Mouse (Mus musculus) bone marrow, adult 2 months (tissue): ENCODE data around the gene Hist1h1a. TPM values are rescaled to one million over a fixed set of nuclear protein-coding genes. Genes with fewer than 3 reads are reported as not detected.
"Not testable (repeated sequence)": the region's sequence is repeated elsewhere in the genome, so short reads cannot be mapped to it uniquely, and the experiment has no call there.

Experiments
- H3K27ac ChIP-seq: fragments of 200-500 bp; 2 replicates; pipeline ENCODE4 v1.5.1; 2012; ENCODE audit warnings: low read depth, mild to moderate bottlenecking, control low read depth, inconsistent platforms, low read length; ENCODE audit not compliant: control insufficient read depth, poor library complexity, insufficient read depth
- H3K4me1 ChIP-seq: fragments of 200-500 bp; 2 replicates; pipeline ENCODE4 v1.6.1; 2011; ENCODE audit warnings: low read length; ENCODE audit not compliant: control insufficient read depth, insufficient read depth
- H3K4me3 ChIP-seq: fragments of 200-500 bp; replicated peaks from 2 replicates; pipeline ENCODE3; 2011; ENCODE audit warnings: mild to moderate bottlenecking, low read depth, low read length, control low read depth; ENCODE audit not compliant: control insufficient read depth
- CTCF ChIP-seq: fragments of 200-500 bp; IDR thresholded peaks from 2 replicates; pipeline ENCODE4 v1.5.1; 2011; ENCODE audit warnings: low read length, control low read depth; ENCODE audit not compliant: control insufficient read depth, insufficient read depth
- POLR2A ChIP-seq: fragments of 200-500 bp; IDR thresholded peaks from 2 replicates; pipeline ENCODE4 v1.6.1; 2011; ENCODE audit warnings: low read depth, mild to moderate bottlenecking, control low read depth, low read length, borderline replicate concordance; ENCODE audit not compliant: control insufficient read depth
- WGBS: fragments of 180-500 bp; shearing (Covaris S2); methylation state at CpG from one replicate; pipeline ENCODE4 v1.1.7; 2018; 5-methylcytosine and 5-hydroxymethylcytosine counted together
- polyA plus RNA-seq: library from polyadenylated mRNA; stranded (reverse); fragments of >200 nt; gene quantifications from 2 replicates; pipeline ENCODE4 v1.2.4, GENCODE M21; 2011; ENCODE audit warnings: low replicate concordance; ENCODE audit not compliant: missing spikeins, insufficient read depth, insufficient read length

Gene Hist1h1a
- polyA plus RNA-seq = 38.3 and 41.6 TPM in 2 replicates

DNA sequence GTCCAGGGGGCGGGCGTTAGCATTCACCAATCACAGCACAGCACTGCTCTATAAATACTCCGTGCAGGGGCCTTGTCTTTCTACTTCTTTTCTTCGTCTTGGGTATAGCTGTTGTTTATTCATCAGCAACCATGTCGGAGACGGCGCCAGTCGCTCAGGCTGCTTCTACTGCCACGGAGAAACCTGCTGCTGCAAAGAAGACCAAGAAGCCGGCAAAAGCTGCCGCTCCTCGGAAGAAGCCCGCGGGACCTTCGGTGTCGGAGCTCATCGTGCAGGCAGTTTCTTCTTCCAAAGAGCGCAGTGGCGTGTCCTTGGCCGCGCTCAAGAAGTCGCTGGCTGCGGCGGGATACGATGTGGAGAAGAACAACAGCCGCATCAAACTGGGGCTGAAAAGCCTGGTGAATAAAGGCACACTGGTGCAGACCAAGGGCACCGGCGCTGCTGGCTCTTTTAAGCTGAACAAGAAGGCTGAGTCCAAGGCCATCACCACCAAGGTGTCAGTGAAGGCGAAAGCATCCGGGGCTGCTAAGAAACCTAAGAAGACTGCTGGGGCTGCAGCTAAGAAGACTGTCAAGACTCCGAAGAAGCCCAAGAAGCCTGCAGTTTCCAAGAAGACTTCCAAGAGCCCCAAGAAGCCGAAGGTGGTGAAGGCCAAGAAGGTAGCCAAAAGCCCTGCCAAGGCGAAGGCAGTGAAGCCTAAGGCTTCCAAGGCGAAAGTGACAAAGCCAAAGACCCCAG lies at the start of gene Hist1h1a:
Gene Hist1h1a (plus strand): TSS at position 81 of the 738 bp plus-strand sequence.
- 3% methylated on average over 34 of the region's 34 CpGs for WGBS
- H3K4me1 ChIP-seq = peaks cover under 1% of the 10 kb centered on the region; the same call in 1 of the 2 replicates
- TF ChIP-seq POLR2A (peak; percentile 84), CTCF (no peak)
- H3K27ac ChIP-seq = peak within 1 kb of the TSS; percentile 94
- H3K4me3 ChIP-seq = peak within 1 kb of the TSS; percentile 71

DNA sequence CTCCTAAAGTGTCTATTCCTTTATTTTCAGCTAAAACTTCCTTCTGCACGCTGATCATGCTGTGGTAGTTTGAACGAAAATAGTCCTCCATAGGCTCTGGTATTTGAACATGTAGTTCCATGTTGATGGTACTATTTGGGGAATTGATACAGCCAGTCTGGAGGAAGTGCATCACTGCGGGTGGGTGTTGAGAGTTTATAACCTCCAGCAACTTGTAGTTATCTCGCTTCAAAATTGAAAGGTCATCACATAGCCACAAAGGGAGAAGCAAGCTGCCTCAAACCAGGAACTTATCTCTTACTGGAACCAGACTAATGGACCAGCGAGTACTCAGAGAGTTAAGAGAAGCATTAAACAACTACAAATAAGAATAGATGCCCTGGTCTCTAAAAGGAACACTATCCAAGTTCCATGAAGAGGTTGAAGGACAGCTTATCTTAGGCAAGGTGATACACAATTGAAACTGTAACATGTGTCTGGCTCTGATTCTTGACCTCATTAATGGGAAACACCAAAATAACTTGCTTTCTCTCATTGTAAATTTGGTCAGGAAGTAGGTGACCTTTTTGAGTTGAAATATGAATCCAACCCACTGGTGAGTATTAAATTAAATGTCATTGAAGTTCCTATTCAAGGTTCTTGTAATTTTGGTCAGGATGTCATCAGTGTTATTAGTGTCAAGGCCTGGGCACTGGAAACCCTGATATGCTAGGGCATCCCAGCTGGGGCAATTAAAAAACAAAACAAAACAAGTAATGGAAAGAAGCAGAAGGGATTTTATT lies 47.0 kb upstream of the Hist1h1a start:
- no peak overlapping the region for H3K4me3 ChIP-seq
- H3K27ac ChIP-seq = no peak overlapping the region
- TF ChIP-seq CTCF (no peak), POLR2A (no peak)
- WGBS = 33% methylated on average over 5 of the region's 5 CpGs
- H3K4me1 ChIP-seq = no peaks in the 10 kb centered on the region; the same call in 1 of the 2 replicates

DNA sequence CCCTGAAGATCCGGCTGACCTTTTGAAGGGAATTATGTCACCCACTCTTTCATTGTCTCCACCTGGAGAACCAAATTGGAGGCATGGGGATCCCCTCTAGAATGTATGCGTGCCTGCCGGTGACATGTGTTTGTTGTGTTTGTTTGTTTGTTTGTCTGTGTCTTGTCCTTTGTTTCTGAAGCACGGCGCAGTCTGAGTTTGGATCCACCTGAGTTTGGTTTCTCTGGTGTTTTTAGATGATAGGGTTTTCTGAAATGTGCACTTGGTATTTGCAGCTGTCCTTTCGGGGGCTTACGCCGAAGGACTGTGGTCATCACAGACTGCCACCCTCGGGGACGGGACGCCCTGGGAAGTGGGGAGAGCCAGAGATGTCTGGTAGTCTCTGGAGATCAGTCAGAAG lies 46.3 kb upstream of the Hist1h1a start:
- Histone ChIP-seq H3K4me3 (no peak overlapping the region), H3K4me1 (no peaks in the 10 kb centered on the region; the same call in 1 of the 2 replicates), H3K27ac (peak overlapping the region; percentile 69)
- 62% methylated on average over 11 of the region's 11 CpGs for WGBS
- TF ChIP-seq CTCF = no peak
- TF ChIP-seq POLR2A = no peak

DNA sequence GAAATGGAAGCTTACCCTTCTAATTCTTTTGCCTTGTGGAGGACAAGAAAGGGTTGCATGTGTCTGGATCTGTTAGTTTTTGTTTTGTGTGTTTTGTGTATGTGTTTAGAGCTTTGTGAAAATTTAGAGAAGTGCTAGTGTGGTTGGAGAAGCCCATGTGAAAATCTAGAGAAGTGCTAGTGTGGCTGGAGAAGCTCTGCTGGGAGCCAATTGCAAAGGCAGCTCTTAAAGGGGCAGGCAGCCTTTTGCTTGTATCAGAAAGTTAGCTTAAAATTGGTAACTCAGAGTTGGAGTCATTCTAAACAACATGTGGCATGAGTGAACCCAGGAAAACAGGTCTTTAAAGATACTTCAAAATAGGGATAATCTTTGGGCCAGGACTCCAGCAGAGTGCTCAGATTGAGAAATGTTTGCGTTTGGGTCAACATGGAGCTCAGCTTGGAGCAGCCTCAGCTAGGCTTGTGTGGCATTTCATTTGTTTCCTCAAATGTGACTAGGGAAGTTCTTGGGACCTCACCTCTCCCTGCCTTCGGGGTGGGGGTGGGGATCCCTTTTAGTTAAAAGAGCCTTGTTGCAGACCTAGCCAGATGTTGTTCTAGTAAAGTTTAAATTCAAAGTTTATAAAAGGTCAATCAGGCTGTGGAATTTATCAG lies 45.7 kb upstream of the Hist1h1a start:
- not testable (repeated sequence) for H3K4me1 ChIP-seq, H3K4me3 ChIP-seq
- peak overlapping the region; percentile 69; the same call in 1 of the 2 replicates for H3K27ac ChIP-seq
- WGBS = 19% methylated on average over 2 of the region's 2 CpGs

DNA sequence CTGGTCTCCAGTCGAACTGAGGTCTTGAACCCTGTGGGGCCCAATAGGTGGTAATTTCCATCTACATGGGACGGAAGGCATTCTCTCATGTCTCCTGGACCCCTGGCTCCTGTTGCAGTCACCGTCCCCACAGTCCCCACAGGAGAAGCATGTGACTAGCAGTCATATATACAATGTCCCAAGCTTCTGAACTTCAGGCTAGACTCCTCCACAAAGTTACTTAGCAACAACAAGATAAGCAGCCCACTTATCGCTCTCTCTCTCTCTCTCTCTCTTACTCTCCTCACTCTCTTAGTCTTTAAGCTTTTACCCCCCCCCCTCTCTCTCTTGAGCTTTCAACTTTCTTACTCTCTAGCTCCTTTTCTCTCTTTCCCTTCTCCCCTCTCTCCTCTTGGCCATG lies 39.2 kb upstream of the Hist1h1a start:
- H3K4me3 ChIP-seq = no peak overlapping the region
- H3K27ac ChIP-seq = no peak overlapping the region
- peaks cover 4% of the 10 kb centered on the region; the same call in 1 of the 2 replicates for H3K4me1 ChIP-seq
- WGBS = 74% methylated on average over 4 of the region's 4 CpGs
- no peak for TF ChIP-seq POLR2A
- TF ChIP-seq CTCF = no peak

DNA sequence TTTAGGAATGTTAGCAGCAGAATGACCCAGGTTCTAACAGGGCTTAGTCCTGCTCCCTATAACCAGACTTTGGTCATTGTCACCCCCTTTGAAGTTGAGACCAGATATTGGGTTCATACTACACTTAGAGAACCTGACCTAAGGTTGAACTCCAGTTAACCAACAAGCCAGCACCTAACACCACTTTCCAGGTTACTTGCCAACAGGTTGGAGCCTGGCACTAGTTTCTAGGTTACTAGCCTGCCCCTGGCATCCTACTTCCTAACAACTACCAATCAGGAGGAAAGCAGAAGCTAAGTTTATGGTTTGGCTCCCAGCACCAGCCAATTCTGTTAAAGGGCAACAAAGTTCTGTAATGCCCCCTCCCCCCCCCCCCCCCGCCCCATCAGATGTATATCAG lies 38.3 kb upstream of the Hist1h1a start:
- 40% methylated on average over 1 of the region's 1 CpGs for WGBS
- no peak overlapping the region for H3K27ac ChIP-seq
- H3K4me3 ChIP-seq = no peak overlapping the region
- TF ChIP-seq CTCF (no peak), POLR2A (no peak)
- peaks cover 6% of the 10 kb centered on the region; the same call in 1 of the 2 replicates for H3K4me1 ChIP-seq

DNA sequence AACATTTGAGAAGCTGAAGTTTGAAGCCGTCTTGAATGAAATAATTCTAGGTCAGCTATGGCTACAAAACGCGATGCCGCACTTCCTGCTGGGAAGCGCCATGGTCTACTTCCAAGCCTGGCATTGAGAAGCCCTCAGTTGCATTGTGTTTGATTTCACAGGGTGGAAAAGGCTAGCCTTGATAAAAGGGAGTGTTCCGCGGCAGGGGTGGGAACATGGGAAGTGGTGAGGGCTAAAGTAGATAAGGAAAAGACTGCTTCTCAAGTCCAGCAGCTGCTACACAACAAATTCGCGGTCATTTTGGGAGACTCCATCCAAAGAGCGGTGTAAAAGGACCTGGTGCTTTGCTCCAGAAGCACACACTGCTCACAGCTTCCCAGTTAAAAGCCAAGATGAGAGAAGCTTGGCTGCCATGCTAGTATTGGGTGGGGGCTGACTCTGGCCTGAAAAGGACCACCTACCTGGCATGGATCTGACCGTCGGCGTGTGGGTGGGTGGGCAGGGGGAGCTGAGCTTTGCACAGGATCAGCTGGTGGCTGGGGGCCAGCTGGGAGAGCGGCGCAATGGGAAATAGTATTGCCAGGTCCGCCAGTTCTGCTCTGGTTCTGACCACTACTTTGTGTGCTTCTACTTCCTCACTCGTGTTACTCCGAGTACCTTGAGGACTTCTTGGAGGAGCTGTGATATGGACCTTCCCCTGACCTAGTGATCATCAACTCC lies 34.8 kb upstream of the Hist1h1a start:
- H3K4me3 ChIP-seq = no peak overlapping the region
- 57% methylated on average over 18 of the region's 18 CpGs for WGBS
- no peak for TF ChIP-seq CTCF
- no peak for TF ChIP-seq POLR2A
- peak overlapping the region; percentile 65 for H3K27ac ChIP-seq
- H3K4me1 ChIP-seq = peaks cover 6% of the 10 kb centered on the region; the same call in 1 of the 2 replicates
